Mouse (Mus musculus) liver, embryonic 13.5 days (tissue): ENCODE measurements around the gene Zfp536. TPM values are rescaled to one million over a fixed set of nuclear protein-coding genes. Genes with fewer than 3 reads are reported as not detected.
"Not testable (repeated sequence)": the region's sequence is repeated elsewhere in the genome, so short reads cannot be mapped to it uniquely, and the experiment has no call there.

ENCODE experiments used
- ATAC-seq: fragments of 200-750 bp; cut with Nextera tagmentation; 2 replicates; pipeline ENCODE4 v1.8.0; 2017; ENCODE audit warnings: low read depth, mild to moderate bottlenecking, moderate number of reproducible peaks, moderate library complexity
- DNase-seq: peaks from one replicate; pipeline ENCODE4 v3.0.0; 2022
- H3K27ac ChIP-seq: fragments of 300-500 bp; sonication (generic); 2 replicates; pipeline ENCODE4 v1.5.1; 2015; ENCODE audit warnings: moderate library complexity, mild to moderate bottlenecking, inconsistent platforms
- H3K27me3 ChIP-seq: fragments of 300-500 bp; sonication (generic); 2 replicates; pipeline ENCODE4 v1.6.1; 2015; ENCODE audit warnings: mild to moderate bottlenecking, inconsistent platforms
- H3K36me3 ChIP-seq: fragments of 300-500 bp; sonication (generic); 2 replicates; pipeline ENCODE4 v1.6.1; 2015; ENCODE audit warnings: mild to moderate bottlenecking, inconsistent platforms
- H3K4me1 ChIP-seq: fragments of 300-500 bp; sonication (generic); replicated peaks from 2 replicates; pipeline ENCODE4 v1.6.1; 2015; ENCODE audit warnings: inconsistent platforms
- H3K4me2 ChIP-seq: fragments of 300-500 bp; sonication (generic); 2 replicates; pipeline ENCODE4 v1.6.1; 2015; ENCODE audit warnings: inconsistent platforms, mild to moderate bottlenecking, moderate library complexity
- H3K4me3 ChIP-seq: fragments of 300-500 bp; sonication (generic); replicated peaks from 2 replicates; pipeline ENCODE4 v1.5.1; 2015; ENCODE audit warnings: mild to moderate bottlenecking, inconsistent platforms
- H3K9ac ChIP-seq: fragments of 300-500 bp; sonication (generic); 2 replicates; pipeline ENCODE4 v1.6.1; 2015; ENCODE audit warnings: mild to moderate bottlenecking, inconsistent platforms
- H3K9me3 ChIP-seq: fragments of 300-500 bp; sonication (generic); replicated peaks from 2 replicates; pipeline ENCODE4 v1.6.1; 2016; ENCODE audit warnings: inconsistent platforms
- WGBS: fragments of 180-500 bp; shearing (Covaris S2); methylation state at CpG from one replicate; pipeline ENCODE4 v1.1.7; 2015; ENCODE audit not compliant: insufficient replicate concordance; 5-methylcytosine and 5-hydroxymethylcytosine counted together
- polyA plus RNA-seq: library from polyadenylated mRNA; unstranded; fragments of >200 nt; fragmentation: Nextera tagmentation; extraction: Ambion mirVana; gene quantifications from 2 replicates; pipeline ENCODE4 v1.2.1, GENCODE M21; 2015

Zfp536 gene
- polyA plus RNA-seq, 1 experiment from 2014 or later: 0.09 TPM

DNA sequence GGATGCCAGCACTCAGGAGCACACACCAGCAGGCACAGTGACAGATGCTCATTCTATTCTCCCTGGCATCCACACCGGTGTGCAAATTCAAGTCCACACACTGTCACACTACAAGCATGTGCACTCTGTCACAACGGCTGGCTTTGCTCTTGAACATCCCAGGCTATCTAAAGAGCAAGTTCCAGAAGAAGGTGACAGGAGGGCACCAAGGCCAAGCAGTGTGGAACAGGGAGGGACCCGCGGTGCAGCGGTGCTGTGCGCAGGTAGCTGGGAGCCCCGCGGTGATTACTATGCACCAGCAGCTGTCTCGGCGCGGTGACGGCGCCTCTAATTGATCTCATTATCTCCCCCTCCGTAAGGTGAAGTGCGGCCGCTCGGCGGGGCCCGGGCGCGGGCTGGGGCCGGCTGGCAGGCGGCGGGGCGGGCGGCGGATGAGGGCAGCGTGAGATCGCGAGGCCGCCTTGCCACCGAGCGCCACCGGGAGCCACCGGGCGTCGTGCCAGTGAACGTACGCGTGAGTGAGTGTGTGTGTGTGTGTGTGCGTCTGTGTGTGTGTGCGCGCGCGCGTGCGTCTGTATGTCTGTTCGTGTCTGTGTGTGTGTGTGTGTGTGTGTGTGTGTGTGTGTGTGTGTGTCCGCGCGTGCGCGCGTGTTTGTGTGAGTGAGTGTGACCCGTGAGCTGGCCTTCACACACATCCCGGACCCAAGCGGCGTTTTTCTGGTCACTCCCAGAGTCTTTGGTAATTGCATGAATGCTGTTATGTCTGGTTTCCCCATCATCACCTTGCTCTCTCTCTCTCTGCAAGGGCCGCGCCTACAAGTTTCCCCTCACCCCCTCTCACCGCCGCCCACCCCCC, 149.3 kb downstream of the Zfp536 start:
- WGBS: 2% methylated on average over 51 of the region's 62 CpGs

DNA sequence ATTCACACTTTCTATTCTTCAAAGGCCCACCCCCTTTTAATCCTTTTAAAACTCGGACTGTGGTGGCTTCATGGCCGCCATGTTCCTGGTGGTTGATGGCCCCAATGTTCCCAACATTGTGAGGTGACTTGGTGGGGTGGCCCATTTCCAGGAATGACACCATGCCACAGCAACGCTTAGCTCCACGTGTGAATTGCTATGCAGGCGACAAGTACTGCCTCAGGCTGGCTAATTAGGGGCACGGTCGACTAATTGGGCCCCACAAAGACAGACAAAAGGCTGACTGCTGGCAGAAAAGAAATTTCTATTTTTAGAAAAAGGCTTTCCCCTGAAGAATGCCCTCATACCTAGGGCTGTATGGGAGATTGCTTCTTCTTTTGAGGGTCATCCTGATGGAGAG, 154.2 kb downstream of the Zfp536 start:
- H3K36me3 ChIP-seq: no peaks in the 10 kb centered on the region
- H3K9me3 ChIP-seq: no peaks in the 10 kb centered on the region
- H3K4me2 ChIP-seq: no peak overlapping the region
- H3K27me3 ChIP-seq: peaks cover 22% of the 10 kb centered on the region
- H3K9ac ChIP-seq: no peak overlapping the region
- no peaks in the 10 kb centered on the region for H3K4me1 ChIP-seq
- 53% methylated on average over 7 of the region's 7 CpGs for WGBS
- no peak overlapping the region for H3K4me3 ChIP-seq
- no peak for DNase-seq
- no peak overlapping the region for H3K27ac ChIP-seq
- ATAC-seq: no peak

More for the DNA sequence above, 149.3 kb downstream of the Zfp536 start:
- no peak overlapping the region for H3K9ac ChIP-seq
- H3K27ac ChIP-seq: no peak overlapping the region
- peaks cover 34% of the 10 kb centered on the region for H3K27me3 ChIP-seq
- ATAC-seq (no peak), DNase-seq (no peak)
- H3K4me3 ChIP-seq: peak overlapping the region; percentile 36
- H3K36me3 ChIP-seq: no peaks in the 10 kb centered on the region
- H3K4me1 ChIP-seq: no peaks in the 10 kb centered on the region
- H3K4me2 ChIP-seq: peak overlapping the region; percentile 57
- H3K9me3 ChIP-seq: no peaks in the 10 kb centered on the region

DNA sequence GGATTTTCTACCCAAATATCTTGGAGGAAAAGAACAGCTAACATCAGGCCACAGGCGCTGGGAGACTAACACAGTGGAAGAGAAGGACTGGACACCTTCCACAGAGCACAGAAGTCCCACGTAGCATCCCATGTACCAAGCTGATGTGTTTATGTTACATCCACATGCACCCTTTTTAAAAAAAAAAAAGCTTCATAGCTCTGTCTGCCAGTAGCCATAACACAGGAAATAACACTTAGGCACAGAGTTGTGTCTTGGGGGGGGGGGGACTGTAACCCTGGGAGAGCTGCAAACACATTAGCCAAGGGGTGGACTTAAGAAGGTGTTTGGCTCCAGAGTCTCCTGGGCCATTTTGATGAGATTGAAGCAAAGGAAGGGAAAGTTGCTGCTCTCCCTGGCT, 155.6 kb downstream of the Zfp536 start:
- Histone ChIP-seq H3K27ac (no peak overlapping the region), H3K4me1 (no peaks in the 10 kb centered on the region), H3K27me3 (peaks cover 8% of the 10 kb centered on the region; the same call in 1 of the 2 replicates), H3K4me3 (no peak overlapping the region), H3K9ac (no peak overlapping the region), H3K9me3 (no peaks in the 10 kb centered on the region), H3K4me2 (no peak overlapping the region), H3K36me3 (no peaks in the 10 kb centered on the region)
- no peak for DNase-seq
- 46% methylated on average over 2 of the region's 2 CpGs for WGBS
- no peak for ATAC-seq

DNA sequence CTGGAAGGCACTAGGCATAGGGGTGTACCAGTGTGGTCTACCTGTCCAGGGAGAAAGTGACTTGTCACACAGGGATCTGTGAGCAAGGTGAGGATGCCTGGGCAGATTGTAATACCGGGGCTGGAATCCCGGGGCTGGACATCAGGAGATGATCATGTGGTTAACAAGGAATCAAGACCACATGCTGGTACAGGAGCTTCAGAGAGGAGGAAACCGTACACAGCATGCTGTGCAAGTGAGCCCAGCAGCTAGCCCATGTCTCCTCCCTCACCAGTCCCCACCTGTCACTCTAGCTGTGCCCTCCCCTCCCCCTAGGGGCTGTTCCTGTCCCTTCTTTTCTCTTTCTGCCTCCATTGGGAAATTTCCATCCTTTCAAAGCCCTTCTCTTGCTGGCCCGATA, 157.5 kb downstream of the Zfp536 start:
- H3K4me2 ChIP-seq: no peak overlapping the region
- no peak overlapping the region for H3K9ac ChIP-seq
- no peak for DNase-seq
- H3K27ac ChIP-seq: no peak overlapping the region
- no peaks in the 10 kb centered on the region for H3K4me1 ChIP-seq
- H3K4me3 ChIP-seq: no peak overlapping the region
- no peaks in the 10 kb centered on the region for H3K9me3 ChIP-seq
- no peaks in the 10 kb centered on the region for H3K27me3 ChIP-seq
- 67% methylated on average over 4 of the region's 4 CpGs for WGBS
- ATAC-seq: no peak
- H3K36me3 ChIP-seq: no peaks in the 10 kb centered on the region

DNA sequence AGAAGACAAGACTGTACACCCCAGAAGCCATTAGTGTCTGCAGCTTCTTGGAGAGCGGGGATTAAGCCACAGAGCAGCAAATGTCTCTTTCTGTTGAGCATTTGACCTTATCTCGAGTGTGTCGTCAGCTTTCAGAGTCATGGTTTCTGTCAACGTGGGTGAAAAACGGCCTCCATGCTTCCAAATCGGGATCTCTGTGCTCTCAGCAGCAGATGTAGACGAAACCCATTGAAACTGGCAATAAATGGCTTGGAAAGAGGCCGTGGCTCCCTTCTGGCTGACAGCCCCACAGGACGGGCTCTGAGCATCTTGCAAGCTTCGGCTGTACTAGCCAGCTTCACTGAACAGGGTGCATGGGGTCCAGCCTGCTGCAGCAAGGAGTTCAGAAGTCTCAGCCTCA, 159.1 kb downstream of the Zfp536 start:
- Histone ChIP-seq H3K4me3 (no peak overlapping the region), H3K9ac (no peak overlapping the region), H3K4me2 (no peak overlapping the region), H3K4me1 (no peaks in the 10 kb centered on the region), H3K9me3 (no peaks in the 10 kb centered on the region), H3K27ac (no peak overlapping the region), H3K36me3 (no peaks in the 10 kb centered on the region), H3K27me3 (no peaks in the 10 kb centered on the region)
- ATAC-seq: no peak
- 48% methylated on average over 10 of the region's 10 CpGs for WGBS
- no peak for DNase-seq

DNA sequence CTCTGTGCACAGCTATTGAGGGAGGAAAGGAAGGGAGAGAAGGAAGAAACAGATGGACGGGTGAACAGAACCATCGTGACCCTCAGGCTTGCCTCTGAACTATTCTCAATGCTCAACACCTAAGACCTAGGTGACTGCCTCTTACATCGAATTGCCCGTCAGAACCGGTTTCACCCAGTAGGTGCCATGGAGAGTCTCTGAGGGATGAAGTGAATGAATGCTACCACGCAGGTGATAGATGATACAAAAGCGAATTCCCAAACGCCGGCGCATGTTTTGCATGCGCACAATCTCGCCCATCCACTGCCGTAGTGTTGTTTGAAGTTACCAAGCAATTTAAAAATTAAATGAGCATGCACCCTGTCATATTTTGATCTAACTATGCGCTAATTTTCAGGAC, 164.9 kb downstream of the Zfp536 start:
- WGBS: 79% methylated on average over 14 of the region's 14 CpGs
- no peak for ATAC-seq
- H3K4me1 ChIP-seq: no peaks in the 10 kb centered on the region

DNA sequence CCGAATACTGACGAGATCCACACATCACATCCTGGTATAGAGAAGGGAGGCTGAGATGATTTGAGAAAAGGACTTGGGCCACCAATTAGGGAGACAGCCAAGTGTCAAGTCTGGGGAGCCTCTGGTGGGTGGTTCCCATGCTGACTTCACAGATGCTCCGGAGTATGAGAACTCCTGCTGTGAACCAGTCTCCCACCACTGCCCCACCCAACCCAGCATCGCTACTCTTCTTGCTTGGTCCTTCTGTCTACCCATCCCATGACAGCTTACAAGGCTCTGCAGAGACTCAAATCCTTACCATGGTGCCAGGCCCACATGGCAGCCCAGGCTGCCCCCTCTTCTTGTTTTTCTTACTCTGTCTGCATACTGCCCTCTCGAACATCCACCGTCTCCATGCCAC, 165.5 kb downstream of the Zfp536 start:
- Histone ChIP-seq H3K4me3 (no peak overlapping the region), H3K4me2 (no peak overlapping the region), H3K4me1 (no peaks in the 10 kb centered on the region), H3K27me3 (no peaks in the 10 kb centered on the region), H3K27ac (no peak overlapping the region), H3K36me3 (no peaks in the 10 kb centered on the region), H3K9ac (no peak overlapping the region), H3K9me3 (no peaks in the 10 kb centered on the region)
- DNase-seq (no peak), ATAC-seq (no peak)
- 81% methylated on average over 6 of the region's 6 CpGs for WGBS

More for the DNA sequence above, 164.9 kb downstream of the Zfp536 start:
- H3K27ac ChIP-seq: no peak overlapping the region
- H3K9me3 ChIP-seq: no peaks in the 10 kb centered on the region
- H3K4me2 ChIP-seq: no peak overlapping the region
- H3K9ac ChIP-seq: no peak overlapping the region
- H3K4me3 ChIP-seq: no peak overlapping the region
- no peak for DNase-seq
- no peaks in the 10 kb centered on the region for H3K36me3 ChIP-seq
- H3K27me3 ChIP-seq: no peaks in the 10 kb centered on the region

DNA sequence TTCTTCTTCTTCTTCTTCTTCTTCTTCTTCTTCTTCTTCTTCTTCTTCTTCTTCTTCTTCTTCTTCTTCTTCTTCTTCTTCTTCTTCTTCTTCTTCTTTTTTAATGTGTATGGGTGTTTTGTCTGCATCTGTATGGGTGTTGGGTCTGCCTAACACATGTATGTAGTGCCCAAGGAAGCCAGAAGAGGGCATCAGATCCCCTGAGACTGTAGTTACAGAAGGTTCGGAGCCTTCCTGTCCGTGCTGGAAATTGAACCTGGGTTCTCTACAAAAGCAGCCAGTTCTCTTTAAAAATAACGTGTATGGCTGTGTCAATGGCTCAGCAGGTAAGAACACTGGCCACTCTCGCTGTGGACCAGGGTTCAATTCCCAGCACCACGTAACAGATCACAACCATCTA, 167.0 kb downstream of the Zfp536 start:
- H3K4me2 ChIP-seq: no peak overlapping the region
- no peaks in the 10 kb centered on the region for H3K36me3 ChIP-seq
- no peaks in the 10 kb centered on the region for H3K9me3 ChIP-seq
- no peak overlapping the region for H3K27ac ChIP-seq
- WGBS: 57% methylated on average over 5 of the region's 5 CpGs
- ATAC-seq: no peak
- no peaks in the 10 kb centered on the region for H3K27me3 ChIP-seq
- H3K4me3 ChIP-seq: no peak overlapping the region
- DNase-seq: no peak
- H3K4me1 ChIP-seq: no peaks in the 10 kb centered on the region
- H3K9ac ChIP-seq: no peak overlapping the region

DNA sequence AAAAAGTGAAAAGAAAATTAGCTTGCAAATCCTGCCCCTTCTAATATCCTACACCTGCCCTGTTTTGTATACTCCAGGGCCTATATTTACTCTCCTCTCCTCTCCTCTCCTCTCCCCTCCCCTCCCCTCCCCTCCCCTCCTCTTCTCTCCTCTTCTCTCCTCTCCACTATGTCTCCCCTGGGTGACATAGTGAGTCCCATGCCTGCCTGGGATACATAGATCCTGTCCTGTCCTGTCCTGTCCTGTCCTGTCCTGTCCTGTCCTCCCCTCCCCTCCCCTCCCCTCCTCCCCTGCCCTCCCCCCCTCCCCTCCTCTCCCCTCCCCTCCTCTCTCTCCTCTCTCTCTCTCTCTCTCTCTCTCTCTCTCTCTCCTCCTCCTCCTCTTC, 169.9 kb downstream of the Zfp536 start:
- not testable (repeated sequence) for H3K4me2 ChIP-seq, H3K27me3 ChIP-seq, H3K4me3 ChIP-seq, H3K9ac ChIP-seq, ATAC-seq, DNase-seq, H3K36me3 ChIP-seq, H3K4me1 ChIP-seq, H3K27ac ChIP-seq, H3K9me3 ChIP-seq

DNA sequence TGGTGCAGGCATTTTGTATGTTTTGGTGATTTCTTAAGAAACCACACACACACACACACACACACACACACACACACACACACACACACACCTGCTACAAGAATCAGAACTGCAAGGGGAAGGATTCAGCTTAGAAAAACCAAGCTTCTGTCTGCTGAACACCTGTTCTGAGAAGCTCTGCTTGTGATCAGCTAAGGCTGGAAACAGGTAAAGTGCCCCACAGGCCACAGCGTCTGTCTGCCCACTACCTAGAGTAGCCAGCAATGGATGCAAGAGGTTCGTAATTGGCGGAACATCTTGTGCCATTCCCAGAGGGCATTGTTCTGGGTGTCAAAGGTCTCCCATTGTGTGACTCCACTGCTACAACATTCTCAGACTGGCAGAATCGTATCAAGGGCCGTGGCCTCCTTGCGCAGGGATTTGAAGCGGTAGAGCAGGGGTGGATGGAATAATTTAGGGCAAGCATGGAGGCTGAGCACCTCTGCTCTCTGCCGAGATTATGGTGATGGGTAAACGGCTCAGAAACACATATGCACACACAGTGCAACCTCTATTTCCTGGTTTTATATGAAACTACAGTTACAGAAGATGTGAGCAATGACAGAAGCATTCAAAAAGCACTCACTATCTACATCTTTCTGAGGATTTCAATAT, 170.4 kb downstream of the Zfp536 start:
- Histone ChIP-seq H3K27me3 (no peaks in the 10 kb centered on the region), H3K4me2 (no peak overlapping the region), H3K4me3 (no peak overlapping the region), H3K27ac (no peak overlapping the region), H3K9ac (no peak overlapping the region), H3K36me3 (no peaks in the 10 kb centered on the region), H3K4me1 (no peaks in the 10 kb centered on the region), H3K9me3 (no peaks in the 10 kb centered on the region)
- WGBS: 54% methylated on average over 9 of the region's 9 CpGs
- ATAC-seq (no peak), DNase-seq (no peak)

DNA sequence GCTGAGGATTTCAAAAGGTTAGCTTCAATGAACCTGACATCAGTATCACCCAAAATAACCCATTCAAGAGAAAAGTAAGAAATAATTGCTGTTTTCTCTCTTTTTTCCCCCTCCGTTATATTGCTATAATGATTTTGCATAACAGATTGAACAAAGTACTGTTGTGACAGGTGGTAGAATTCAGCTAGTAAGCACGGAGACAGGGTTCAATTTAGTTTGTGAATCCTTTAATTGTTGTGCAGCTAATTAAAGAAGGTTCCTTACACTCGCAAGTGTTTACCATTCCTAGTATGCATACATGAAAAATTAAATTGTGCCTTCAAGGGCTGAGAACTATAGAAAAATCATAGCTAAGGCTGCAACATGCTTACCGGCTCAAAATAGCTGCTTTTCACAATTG, 173.1 kb downstream of the Zfp536 start:
- Histone ChIP-seq H3K9me3 (no peaks in the 10 kb centered on the region), H3K27me3 (no peaks in the 10 kb centered on the region), H3K4me2 (no peak overlapping the region), H3K4me3 (no peak overlapping the region), H3K36me3 (no peaks in the 10 kb centered on the region), H3K4me1 (no peaks in the 10 kb centered on the region), H3K9ac (no peak overlapping the region), H3K27ac (no peak overlapping the region)
- no peak for ATAC-seq
- WGBS: 64% methylated on average over 4 of the region's 4 CpGs
- no peak for DNase-seq
